Mouse (Mus musculus) stomach, postnatal 0 days (tissue): ENCODE data around the gene P4ha2.

Experiments
- CTCF ChIP-seq: IDR thresholded peaks from 2 replicates; pipeline ENCODE4 v1.5.1; 2016; ENCODE audit warnings: antibody characterized with exemption, low read depth, mild to moderate bottlenecking, moderate library complexity
- EP300 ChIP-seq: optimal IDR thresholded peaks from 2 replicates; pipeline ENCODE3; 2016; ENCODE audit warnings: antibody characterized with exemption

- TF ChIP-seq EP300 (no peak), CTCF (no peak)
These were observed 60.5 kb downstream of the P4ha2 start for GRCm38 (mm10) chr11:54160435-54160834.
